Mouse (Mus musculus) lung, embryonic 16.5 days (tissue): Measurements from ENCODE around the gene Asap3. TPM values are rescaled to one million over a fixed set of nuclear protein-coding genes. Genes with fewer than 3 reads are reported as not detected.
A peak's percentile ranks its signal among the peaks of the same experiment; 100 is the strongest.

Source experiments
- ATAC-seq: fragments of 200-750 bp; cut with Nextera tagmentation; 2 replicates; pipeline ENCODE4 v1.8.0; 2017; ENCODE audit warnings: low read depth, mild to moderate bottlenecking, moderate library complexity
- H3K27ac ChIP-seq: fragments of 300-500 bp; sonication (generic); 2 replicates; pipeline ENCODE4 v1.5.1; 2014; ENCODE audit warnings: mild to moderate bottlenecking, control low read depth, low read length
- H3K27me3 ChIP-seq: fragments of 300-500 bp; sonication (generic); 2 replicates; pipeline ENCODE4 v1.6.1; 2014; ENCODE audit warnings: low read depth, low read length, mixed read lengths; ENCODE audit not compliant: control insufficient read depth, insufficient read depth
- H3K36me3 ChIP-seq: fragments of 300-500 bp; sonication (generic); 2 replicates; pipeline ENCODE4 v1.6.1; 2014; ENCODE audit warnings: low read length; ENCODE audit not compliant: control insufficient read depth, insufficient read depth
- H3K4me1 ChIP-seq: fragments of 300-500 bp; sonication (generic); replicated peaks from 2 replicates; pipeline ENCODE4 v1.6.1; 2014; ENCODE audit warnings: low read length, mixed read lengths; ENCODE audit not compliant: control insufficient read depth, insufficient read depth
- H3K4me2 ChIP-seq: fragments of 300-500 bp; sonication (generic); 2 replicates; pipeline ENCODE4 v1.6.1; 2014; ENCODE audit warnings: low read depth, low read length, control low read depth
- H3K4me3 ChIP-seq: fragments of 300-500 bp; sonication (generic); 2 replicates; pipeline ENCODE4 v1.5.1; 2014; ENCODE audit warnings: mild to moderate bottlenecking, low read length, control low read depth
- H3K9ac ChIP-seq: fragments of 300-500 bp; sonication (generic); 2 replicates; pipeline ENCODE4 v1.6.1; 2014; ENCODE audit warnings: low read length, control low read depth
- H3K9me3 ChIP-seq: fragments of 300-500 bp; sonication (generic); 2 replicates; pipeline ENCODE4 v1.6.1; 2016; ENCODE audit warnings: low read length; ENCODE audit not compliant: control insufficient read depth
- WGBS: fragments of 180-500 bp; shearing (Covaris S2); extraction: QIAGEN DNeasy Blood & Tissue Kit; methylation state at CpG from one replicate; pipeline ENCODE4 v1.1.7; 2014; 5-methylcytosine and 5-hydroxymethylcytosine counted together
- polyA plus RNA-seq: library from polyadenylated mRNA; unstranded; fragments of >200 nt; fragmentation: Nextera tagmentation; extraction: Ambion mirVana; gene quantifications from 2 replicates; pipeline ENCODE4 v1.2.1, GENCODE M21; 2015

Gene Asap3
- polyA plus RNA-seq = 8.2 and 9.1 TPM in 2 replicates

- H3K9me3 ChIP-seq = no peaks in the 10 kb centered on the region
- H3K36me3 ChIP-seq = no peaks in the 10 kb centered on the region
- ATAC-seq = peak; percentile 95
- H3K27me3 ChIP-seq = no peaks in the 10 kb centered on the region
- peak within 1 kb of the TSS; percentile 98 for H3K4me2 ChIP-seq
- H3K27ac ChIP-seq = peak within 1 kb of the TSS; percentile 73
- peak within 1 kb of the TSS; percentile 88 for H3K9ac ChIP-seq
- under 1% methylated on average over 54 of the region's 54 CpGs for WGBS
- peak within 1 kb of the TSS; percentile 71 for H3K4me3 ChIP-seq
- H3K4me1 ChIP-seq = peaks cover 14% of the 10 kb centered on the region
Observed at GRCm38 (mm10) chr4:136206033-136206893, at the start of gene Asap3. Asap3 (plus strand) TSS chr4:136206365.

- 77% methylated on average over 6 of the region's 6 CpGs for WGBS
- H3K4me3 ChIP-seq = no peak overlapping the region
- H3K36me3 ChIP-seq = no peaks in the 10 kb centered on the region
- no peak overlapping the region for H3K27ac ChIP-seq
- H3K27me3 ChIP-seq = no peaks in the 10 kb centered on the region
- H3K4me1 ChIP-seq = no peaks in the 10 kb centered on the region
- H3K9me3 ChIP-seq = no peaks in the 10 kb centered on the region
- H3K9ac ChIP-seq = no peak overlapping the region
- no peak overlapping the region for H3K4me2 ChIP-seq
- no peak for ATAC-seq
Observed at GRCm38 (mm10) chr4:136158498-136158897, 47.7 kb upstream of the Asap3 start.

- ATAC-seq = peak; percentile 64
- H3K27me3 ChIP-seq = no peaks in the 10 kb centered on the region
- no peaks in the 10 kb centered on the region for H3K36me3 ChIP-seq
- H3K9me3 ChIP-seq = no peaks in the 10 kb centered on the region
- H3K9ac ChIP-seq = no peak overlapping the region
- WGBS = 12% methylated on average over 5 of the region's 5 CpGs
- H3K27ac ChIP-seq = no peak overlapping the region
- no peak overlapping the region for H3K4me3 ChIP-seq
- no peaks in the 10 kb centered on the region for H3K4me1 ChIP-seq
- H3K4me2 ChIP-seq = no peak overlapping the region
Observed at GRCm38 (mm10) chr4:136159802-136160397, 46.3 kb upstream of the Asap3 start.

GRCm38 (mm10) chr4:136163448-136163847 is 42.7 kb upstream of the Asap3 start:
- under 1% methylated on average over 11 of the region's 11 CpGs for WGBS
- Histone ChIP-seq H3K27ac (no peak overlapping the region), H3K4me1 (no peaks in the 10 kb centered on the region), H3K36me3 (no peaks in the 10 kb centered on the region), H3K9ac (no peak overlapping the region), H3K27me3 (no peaks in the 10 kb centered on the region), H3K4me2 (no peak overlapping the region), H3K9me3 (no peaks in the 10 kb centered on the region), H3K4me3 (no peak overlapping the region)
- peak; percentile 75 for ATAC-seq

GRCm38 (mm10) chr4:136164981-136165380 is 41.2 kb upstream of the Asap3 start:
- Histone ChIP-seq H3K27ac (no peak overlapping the region), H3K4me1 (no peaks in the 10 kb centered on the region), H3K27me3 (no peaks in the 10 kb centered on the region), H3K9ac (no peak overlapping the region; the same call in 1 of the 2 replicates), H3K36me3 (no peaks in the 10 kb centered on the region), H3K4me3 (no peak overlapping the region), H3K9me3 (no peaks in the 10 kb centered on the region), H3K4me2 (no peak overlapping the region)
- ATAC-seq = no peak
- 75% methylated on average over 8 of the region's 8 CpGs for WGBS

- H3K4me3 ChIP-seq = no peak overlapping the region
- ATAC-seq = no peak
Observed at GRCm38 (mm10) chr4:136167701-136168100, 38.5 kb upstream of the Asap3 start.

GRCm38 (mm10) chr4:136170401-136170800 is 35.8 kb upstream of the Asap3 start:
- peaks cover 24% of the 10 kb centered on the region for H3K4me1 ChIP-seq
- no peaks in the 10 kb centered on the region for H3K27me3 ChIP-seq
- H3K9ac ChIP-seq = no peak overlapping the region
- no peaks in the 10 kb centered on the region for H3K36me3 ChIP-seq
- ATAC-seq = no peak
- no peaks in the 10 kb centered on the region for H3K9me3 ChIP-seq
- WGBS = 74% methylated on average over 4 of the region's 4 CpGs
- no peak overlapping the region for H3K4me2 ChIP-seq
- H3K27ac ChIP-seq = no peak overlapping the region
- no peak overlapping the region for H3K4me3 ChIP-seq

More at GRCm38 (mm10) chr4:136167701-136168100, 38.5 kb upstream of the Asap3 start:
- 70% methylated on average over 3 of the region's 3 CpGs for WGBS
- Histone ChIP-seq H3K4me2 (no peak overlapping the region), H3K9ac (no peak overlapping the region), H3K27me3 (no peaks in the 10 kb centered on the region), H3K36me3 (no peaks in the 10 kb centered on the region), H3K9me3 (no peaks in the 10 kb centered on the region), H3K27ac (no peak overlapping the region), H3K4me1 (0 out of 2 replicates have a peak, but pooled peaks cover 2% of the 10 kb centered on the region)

GRCm38 (mm10) chr4:136171455-136171854 is 34.7 kb upstream of the Asap3 start:
- 0 out of 2 replicates have a peak, but pooled peaks have one; percentile 4 for ATAC-seq
- Histone ChIP-seq H3K4me3 (peak overlapping the region; percentile 81), H3K36me3 (no peaks in the 10 kb centered on the region), H3K9me3 (no peaks in the 10 kb centered on the region), H3K27me3 (no peaks in the 10 kb centered on the region), H3K4me1 (peaks cover 32% of the 10 kb centered on the region), H3K4me2 (peak overlapping the region; percentile 90), H3K9ac (peak overlapping the region; percentile 59), H3K27ac (no peak overlapping the region)
- WGBS = 26% methylated on average over 12 of the region's 12 CpGs

- H3K4me2 ChIP-seq = peak within 1 kb of the TSS; percentile 90
- under 1% methylated on average over 35 of the region's 35 CpGs for WGBS
- peak within 1 kb of the TSS; percentile 81 for H3K4me3 ChIP-seq
- no peaks in the 10 kb centered on the region for H3K9me3 ChIP-seq
- no peaks in the 10 kb centered on the region for H3K27me3 ChIP-seq
- no peaks in the 10 kb centered on the region for H3K36me3 ChIP-seq
- H3K9ac ChIP-seq = peak within 1 kb of the TSS; percentile 81
- peaks cover 38% of the 10 kb centered on the region for H3K4me1 ChIP-seq
- H3K27ac ChIP-seq = peak within 1 kb of the TSS; percentile 83
- ATAC-seq = peak; percentile 69
Observed at GRCm38 (mm10) chr4:136172011-136172541, 34.1 kb upstream of the Asap3 start, which contains the start of gene E2f2. E2f2 (plus strand) TSS chr4:136172394.
